Mouse (Mus musculus): Measurements from ENCODE around the gene Slc16a8.

Slc16a8 gene

DNA sequence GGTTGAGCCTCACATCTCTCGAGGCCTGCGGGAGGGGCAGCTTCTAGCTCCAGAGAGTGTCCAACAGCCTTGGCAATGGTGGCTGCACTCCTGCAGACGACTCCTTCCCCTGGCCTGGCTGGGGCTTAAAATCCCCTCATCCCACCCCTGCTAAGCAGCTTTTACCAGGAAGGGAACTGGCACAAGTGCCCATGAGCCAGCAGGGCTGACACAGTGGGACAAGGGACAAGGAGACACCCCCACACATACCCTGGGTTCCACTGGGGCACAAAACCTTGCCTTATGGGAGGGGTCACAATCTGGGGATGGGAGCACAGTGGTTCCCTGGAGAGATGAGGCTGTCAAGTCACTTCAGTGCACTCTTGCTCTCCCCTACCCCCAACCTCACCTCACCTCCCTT lies at the start of gene Slc16a8:
Slc16a8 (minus strand) TSS at position 101 of the 400 bp plus-strand sequence.
- DNase-seq (ENCODE audit: low spot score): no peak

DNA sequence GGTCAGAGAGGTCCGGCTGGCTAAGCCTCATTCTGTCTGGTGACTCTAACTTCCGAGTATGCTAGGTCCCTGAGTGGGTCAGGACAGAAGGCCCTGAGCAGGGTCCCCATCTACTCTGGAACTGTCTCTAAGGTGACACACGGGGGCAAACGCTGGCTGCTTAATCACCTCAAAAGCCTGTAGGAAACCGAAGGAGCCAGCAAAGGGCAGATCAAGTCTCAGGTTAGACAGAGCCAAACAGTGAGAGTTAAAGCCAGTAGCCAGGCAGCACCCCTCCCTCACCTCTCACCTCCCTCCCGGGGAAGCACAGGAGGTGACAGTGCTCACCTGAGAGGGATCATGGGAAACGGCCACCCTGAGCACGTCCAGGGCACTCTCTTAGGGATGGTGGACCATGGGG lies 49.2 kb upstream of the Slc16a8 start:
- no peak for DNase-seq (ENCODE audit: low spot score)

DNA sequence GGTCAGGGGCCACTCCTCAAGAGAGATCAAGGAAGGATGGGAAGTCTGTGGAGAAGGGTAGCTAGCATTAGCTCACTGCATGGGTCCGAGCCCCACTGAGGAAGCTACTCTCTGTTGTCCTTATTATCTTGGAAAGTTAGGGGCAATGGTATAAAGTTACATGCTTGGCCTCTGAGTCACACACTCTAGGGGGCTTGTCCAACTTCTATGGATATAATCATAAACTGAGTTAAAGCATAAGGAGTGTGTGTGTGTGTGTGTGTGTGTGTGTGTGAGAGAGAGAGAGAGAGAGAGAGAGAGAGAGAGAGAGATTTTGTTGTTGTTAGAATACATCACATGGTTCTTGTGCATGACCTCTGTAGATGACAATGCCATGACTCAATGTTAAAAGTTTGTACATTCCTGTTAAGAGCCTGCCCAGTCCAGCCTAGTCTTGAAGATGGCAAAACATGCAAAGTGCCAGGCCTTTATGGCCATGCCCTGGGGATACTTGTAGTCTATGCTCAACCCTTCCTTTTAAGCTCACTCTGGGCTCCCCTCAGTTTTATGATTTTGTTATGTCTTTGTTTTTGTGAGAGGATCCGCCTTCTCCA lies 45.1 kb upstream of the Slc16a8 start:
- DNase-seq (ENCODE audit: low spot score): no peak

DNA sequence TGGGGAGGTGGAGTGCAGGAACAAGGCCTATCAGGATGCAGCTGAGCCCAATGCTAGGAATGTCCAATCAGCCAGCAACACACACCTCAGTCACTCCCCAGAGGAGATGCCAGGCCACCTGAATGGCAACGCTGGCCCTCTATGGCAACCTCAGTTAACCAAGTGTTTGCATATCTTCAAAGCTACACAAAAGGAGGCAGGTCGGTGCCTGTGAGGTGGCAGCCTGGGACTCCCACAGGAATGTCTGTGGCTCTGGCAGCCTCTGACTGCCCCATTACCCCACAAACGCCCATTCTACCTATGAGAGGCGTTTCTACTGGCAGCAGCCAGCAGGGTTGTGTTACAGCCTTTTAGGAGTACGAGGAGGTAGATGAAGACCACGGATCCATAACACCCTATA lies 44.0 kb upstream of the Slc16a8 start:
- no peak for DNase-seq (ENCODE audit: low spot score)

DNA sequence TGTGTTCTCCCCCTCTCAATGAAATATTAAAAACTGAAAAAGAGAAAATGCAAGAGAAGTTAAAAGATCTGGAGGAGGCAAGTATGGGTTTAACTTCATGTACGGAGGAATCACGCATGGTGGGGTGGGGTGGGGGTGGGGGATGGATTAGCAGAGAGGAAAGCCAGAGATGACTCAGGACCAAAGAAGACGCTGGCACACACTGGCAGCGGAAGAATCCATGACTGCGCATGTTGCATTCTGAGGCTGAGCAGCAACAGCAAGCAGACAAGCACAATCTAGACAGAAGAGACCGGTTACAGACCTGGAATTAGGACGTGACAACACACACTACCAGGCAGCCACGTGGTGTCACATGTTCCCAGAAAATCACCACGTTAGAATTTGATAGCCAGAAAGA lies 38.2 kb upstream of the Slc16a8 start:
- DNase-seq (ENCODE audit: low spot score): no peak

DNA sequence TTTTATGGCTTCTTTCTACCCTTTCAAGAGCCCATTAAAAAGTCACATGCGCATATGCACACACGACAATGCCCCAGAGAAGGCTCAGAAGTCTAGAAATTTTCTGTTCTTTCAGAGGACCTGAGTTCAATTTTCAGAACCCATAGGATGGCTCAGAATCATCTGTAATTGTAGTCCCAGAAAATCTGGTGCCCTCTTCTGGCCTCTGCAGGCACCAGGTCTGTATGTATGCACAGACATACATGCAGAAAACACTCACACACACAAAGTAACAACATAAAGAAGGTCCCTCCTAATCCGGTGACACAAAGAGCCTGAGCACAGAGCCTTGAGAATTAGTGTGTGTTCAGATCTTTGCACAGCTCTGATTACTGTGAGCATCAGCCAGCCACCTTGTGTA lies 35.8 kb upstream of the Slc16a8 start:
- no peak for DNase-seq (ENCODE audit: low spot score)

DNA sequence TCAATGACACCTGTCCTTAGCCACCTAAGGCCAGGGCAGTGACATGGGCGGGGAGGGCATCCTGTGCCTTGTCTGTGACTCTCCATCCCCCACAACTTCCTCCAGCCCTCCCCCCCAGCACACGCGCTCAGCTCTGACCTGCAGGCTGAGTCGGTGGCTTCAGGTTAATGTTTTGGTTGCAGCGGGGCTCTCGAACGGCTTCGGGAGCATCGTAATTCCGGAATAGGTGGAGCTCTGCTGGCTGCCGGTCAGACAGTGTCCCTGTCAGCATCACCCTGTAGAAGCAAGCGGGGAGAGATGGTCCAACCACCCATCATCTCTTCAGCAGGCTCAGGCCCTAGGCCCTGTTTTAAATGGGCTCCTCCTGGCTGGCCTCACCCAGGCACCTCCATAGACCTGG lies 34.9 kb upstream of the Slc16a8 start:
- DNase-seq (ENCODE audit: low spot score): no peak

DNA sequence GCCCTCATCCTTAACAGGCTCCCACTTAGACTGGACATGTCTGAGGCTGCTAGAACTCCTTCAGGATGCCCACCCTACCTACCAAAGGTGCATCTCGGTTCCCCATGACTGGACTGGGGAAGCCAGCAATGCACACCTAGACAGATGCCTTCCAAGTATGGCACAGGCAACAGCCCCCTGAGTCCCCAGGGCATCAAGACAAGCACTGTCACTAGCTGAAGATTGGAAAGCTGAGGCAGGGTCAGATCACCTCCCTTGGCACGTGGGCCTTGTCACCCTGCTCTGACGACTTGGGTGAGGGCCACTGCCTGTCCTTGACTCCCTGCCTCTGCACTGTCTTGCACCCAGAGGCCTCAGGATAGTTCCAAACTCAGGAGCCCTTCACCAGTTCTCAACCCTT lies 33.8 kb upstream of the Slc16a8 start:
- DNase-seq (ENCODE audit: low spot score): no peak

DNA sequence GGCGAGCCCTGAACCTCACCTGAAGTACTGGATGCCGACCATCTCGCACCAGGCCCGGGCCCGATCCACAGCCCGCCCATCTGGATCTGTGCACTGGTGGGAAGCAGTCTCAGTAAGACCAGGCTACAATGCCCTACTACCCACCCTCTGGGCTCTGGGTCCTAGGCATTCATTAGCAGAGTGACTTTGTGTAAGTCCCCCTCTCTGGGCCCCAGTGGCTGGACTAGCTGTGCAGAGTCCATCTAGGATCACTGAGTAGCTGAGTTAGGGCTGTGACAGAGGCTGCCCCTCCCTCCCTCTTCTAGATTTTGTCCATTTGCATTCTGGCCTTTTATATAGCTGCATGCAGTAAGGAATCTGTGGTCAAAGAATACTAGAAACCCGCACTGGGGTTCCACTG lies 32.5 kb upstream of the Slc16a8 start:
- no peak for DNase-seq (ENCODE audit: low spot score)

DNA sequence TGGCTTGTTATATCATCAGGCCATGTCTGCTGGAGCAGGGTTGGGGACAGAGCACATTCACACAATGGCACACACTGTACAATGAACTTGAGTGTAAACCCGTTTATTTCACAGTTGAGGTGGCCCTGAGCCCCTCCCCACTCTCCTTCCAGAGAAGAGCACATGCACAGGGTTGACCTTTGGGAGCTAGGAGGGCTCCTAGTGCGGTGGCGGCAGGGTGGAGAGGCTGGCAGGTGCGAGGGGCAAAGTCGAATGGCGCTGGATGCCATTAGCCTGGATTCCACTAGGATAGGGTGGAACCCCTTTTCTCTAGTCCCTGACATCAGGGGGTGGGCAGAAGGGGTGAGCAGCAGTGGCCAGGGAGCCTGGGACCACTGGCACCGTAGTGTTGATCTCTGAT lies 31.6 kb upstream of the Slc16a8 start:
- no peak for DNase-seq (ENCODE audit: low spot score)

DNA sequence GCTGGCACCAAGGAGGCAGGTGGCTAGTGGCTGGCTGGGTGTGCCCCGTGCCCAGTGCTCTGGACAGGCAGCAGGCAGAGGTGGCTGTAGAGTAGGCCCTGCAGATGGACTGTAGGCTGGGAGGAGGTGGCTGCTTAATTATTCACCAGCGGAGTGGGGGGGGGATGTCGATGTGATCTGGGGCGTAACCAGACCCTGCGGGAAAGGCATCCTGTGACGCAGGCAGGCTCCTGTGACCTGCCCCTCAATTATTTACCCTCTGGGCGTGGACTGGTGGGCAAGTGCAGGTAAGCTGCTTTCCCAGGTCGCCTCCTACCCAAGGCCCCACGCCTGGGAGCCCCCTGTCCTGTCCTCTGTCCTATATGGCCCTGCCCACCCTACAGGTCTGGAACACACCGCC lies 30.8 kb upstream of the Slc16a8 start, which contains the start of gene Baiap2l2:
Baiap2l2 (minus strand) TSS at position 139 of the 400 bp plus-strand sequence.
- DNase-seq (ENCODE audit: low spot score): no peak

DNA sequence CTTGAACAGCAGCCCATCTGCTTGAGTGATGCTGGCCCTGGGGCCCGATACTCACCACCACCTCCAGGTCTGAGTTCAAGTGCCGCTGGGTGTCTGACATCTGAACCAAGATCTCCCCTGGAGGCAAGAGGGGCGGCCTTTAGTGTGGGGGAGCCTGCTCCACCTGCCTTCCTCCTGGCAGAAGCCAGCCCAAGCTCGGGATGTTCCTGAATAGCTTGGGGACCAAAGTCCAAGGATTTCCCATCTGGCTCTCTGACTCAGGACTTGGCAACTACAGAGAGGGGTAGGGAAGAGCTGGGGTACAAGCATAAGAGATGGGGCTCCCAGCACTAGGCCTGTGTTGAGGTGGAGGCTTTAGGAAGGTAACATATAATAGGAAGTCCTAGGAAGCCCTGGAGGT lies 28.8 kb upstream of the Slc16a8 start:
- no peak for DNase-seq (ENCODE audit: low spot score)

DNA sequence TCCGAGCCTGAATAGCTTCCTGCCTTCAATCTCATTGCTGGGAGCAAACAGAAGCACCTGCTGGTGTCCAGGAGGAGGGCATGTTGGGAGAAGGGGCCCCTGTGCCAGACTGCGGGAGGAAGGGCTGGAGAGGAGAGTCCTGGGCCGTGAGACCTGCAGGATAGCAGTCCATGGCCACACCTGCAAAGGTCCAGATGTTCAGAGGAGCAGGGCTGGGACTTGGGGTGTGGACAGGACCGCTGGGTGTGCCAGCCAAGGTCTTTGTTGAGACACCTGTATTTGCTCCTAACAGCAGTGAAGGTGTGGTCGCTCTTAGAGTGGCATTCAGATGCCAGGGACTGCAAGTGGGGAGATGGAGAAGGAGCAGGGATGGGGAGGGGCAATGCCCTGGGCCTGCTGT lies 27.9 kb upstream of the Slc16a8 start:
- DNase-seq (ENCODE audit: low spot score): no peak

DNA sequence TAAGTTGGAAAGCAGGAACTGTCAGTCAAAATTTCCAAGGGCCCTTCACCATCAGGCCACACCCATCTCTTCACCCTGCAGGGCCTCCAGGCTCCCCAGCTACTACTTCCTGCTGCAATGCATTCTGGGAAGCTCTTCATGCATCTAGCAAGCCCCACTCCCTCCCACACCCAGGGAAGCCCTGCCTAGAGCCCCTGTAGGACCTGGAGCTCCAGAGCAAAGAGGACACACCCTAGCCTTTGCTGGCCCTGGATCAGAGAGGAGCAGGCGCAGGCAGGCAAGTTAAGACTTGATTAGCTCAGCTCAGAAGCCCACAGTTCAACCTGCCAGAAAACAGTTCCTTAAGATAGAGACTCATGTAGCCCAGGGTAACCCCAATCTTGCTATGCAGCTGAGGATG lies 26.8 kb upstream of the Slc16a8 start:
- DNase-seq (ENCODE audit: low spot score): no peak

DNA sequence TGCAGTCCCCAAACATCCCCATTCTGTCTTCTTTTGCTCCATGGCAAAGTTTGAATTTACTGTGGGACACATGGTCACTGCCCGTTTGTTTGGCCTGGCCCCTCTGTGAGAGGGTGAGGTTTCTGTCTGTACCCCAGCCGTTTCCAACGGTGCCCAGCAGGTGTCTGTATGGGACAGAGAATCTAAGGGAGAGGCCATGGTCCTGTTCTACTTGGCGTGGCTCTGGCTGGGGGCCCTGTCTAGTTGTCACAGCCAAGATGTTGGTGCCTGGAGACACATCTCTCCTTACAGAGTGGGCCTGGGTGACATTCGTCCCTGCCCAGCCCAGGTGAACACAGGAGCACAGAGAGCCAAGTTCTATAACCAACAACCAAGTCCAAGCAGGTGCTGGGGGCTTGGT lies 26.3 kb upstream of the Slc16a8 start:
- DNase-seq (ENCODE audit: low spot score): no peak

DNA sequence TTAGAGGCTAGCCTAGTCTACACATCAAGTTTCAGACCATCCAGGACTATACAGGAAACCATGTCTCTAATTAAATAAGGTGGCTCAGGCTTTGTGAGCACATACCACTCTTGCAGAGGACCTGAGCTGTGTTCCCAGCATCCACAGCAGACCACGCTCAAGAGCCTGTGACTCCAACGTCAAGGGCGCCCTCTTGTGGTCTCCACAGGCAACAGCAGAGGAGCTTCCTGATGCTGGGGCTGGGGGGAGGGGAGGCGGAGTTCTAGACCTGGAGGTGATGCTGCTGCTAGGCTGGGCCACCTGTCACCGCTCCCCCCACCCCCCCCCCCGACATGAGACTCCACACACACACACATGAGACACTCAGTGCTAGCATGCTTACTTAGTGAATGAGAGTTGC lies 25.6 kb upstream of the Slc16a8 start:
- DNase-seq (ENCODE audit: low spot score): no peak

DNA sequence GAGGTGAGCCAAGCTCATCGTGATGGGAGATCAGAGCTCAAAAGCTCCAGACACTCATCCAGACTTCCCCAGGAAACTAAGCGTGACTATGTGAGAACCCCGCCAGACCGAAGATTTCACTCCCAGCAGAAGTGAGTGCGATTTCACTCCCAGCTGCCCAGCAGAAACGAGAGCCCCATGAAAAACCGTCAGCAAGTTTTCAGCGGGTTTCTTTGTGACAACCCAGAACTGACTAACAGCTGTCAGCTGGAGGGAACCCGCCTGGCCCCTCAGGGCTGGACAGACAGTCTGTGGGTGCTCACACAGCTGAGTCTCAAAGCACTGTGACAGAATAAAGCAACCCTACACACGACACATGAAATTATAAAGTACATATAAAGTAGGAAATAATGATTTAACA lies 23.2 kb upstream of the Slc16a8 start:
- DNase-seq (ENCODE audit: low spot score): no peak

DNA sequence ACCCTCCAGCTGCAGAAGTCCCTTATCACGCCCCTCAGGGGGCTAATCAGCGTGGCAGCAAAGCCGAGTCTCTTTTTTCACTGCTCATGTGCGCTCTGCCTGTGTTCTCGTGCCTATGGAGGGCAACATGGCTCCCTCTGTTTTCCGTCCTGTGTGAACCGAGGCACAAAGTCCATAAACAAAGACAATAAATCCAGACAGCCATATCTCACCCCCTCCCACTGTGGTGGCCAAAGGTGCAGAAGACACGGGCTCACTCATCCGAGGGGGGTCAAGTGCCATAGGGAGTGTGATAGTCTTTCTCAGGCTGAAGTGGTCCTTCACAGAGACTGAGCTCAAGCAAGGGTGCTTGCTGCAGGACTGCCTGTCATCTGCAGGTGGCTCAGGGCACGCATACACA lies 18.5 kb upstream of the Slc16a8 start:
- no peak for DNase-seq (ENCODE audit: low spot score)

DNA sequence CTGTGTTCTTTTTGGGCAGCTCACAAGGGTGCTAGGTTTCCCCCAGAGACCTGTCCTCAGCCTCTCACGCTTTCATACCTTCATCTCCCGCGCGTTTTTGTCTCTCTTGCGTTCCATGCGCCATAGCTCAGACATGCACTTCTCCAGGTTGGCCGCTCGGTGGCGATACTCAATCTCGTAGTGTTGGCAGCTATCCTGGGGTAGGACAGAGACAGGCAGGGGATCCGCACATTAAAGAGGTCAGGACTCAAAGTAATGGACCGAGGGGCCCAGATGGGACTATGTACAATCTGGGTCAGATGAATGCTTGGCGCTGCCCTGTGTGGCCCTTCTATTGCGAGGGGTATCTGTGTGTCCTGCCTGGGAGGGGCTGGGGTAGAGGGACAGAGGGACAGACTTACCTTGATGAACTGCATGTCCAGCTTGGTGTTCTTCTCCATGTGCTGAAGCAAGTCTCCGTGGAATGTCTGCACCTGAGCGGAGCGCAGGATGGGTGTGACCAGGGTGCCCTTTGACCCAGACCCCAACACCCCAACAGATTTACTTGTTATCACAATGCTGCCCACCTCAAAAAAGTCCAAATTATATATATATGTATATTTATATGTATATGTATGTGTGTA lies 16.7 kb upstream of the Slc16a8 start:
- DNase-seq (ENCODE audit: low spot score): no peak

DNA sequence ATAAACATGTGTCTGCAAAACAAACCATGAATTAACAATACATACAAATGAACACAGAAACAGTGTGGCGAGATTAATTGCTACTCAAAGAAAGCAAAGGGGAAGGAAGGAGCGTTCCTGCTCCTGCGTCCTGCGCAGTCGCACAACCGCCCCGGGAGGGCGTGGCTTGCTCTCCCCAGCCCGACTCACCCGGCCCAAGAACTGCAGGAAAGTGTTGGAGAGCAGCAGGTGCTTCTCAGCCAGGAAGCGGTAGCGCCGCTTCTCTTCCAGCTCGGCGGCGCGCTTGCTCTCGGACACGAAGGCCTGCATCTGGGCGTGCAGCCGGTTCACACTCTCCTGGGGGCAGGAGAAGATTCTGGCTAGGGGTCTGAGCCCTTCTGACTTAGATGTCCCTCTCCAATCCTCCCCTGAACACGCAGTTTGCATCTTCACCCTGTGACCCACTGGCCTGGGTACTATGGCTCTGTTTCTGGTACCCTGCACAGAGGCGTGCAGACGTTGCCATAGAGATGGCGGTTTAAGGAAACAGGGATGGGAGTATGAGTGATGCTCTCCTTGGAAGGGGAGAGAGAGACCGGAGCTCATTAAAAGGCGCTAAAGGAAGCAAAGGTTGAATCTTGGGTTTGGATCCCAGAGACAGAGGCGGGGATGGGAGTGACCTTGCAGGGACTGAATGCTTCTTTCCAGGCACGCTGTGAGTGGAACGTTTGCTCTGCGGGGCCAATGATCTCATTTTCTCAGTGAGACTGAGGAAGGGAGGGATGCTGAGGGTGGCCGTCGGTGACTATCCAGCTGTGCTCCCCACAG lies 16.0 kb upstream of the Slc16a8 start:
- no peak for DNase-seq (ENCODE audit: low spot score)

DNA sequence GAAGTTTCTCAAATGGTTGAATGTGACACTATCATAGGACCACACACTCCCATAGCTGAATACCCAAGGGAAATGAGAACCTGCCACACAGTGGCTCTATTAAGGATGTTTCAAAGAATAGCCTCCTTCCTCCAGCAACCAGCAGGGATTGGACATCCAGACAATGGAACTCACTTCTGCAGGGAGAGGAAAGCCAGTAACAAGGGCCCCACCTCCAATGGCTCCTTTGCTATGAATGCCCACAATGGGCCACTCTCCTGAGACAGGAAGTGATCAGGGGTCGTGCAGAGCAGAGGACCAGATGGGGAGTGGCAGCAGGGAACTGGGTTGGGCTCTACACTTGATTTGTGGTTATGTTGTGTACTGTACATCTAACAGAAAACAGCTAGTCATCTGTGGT lies 14.0 kb upstream of the Slc16a8 start:
- DNase-seq (ENCODE audit: low spot score): no peak

DNA sequence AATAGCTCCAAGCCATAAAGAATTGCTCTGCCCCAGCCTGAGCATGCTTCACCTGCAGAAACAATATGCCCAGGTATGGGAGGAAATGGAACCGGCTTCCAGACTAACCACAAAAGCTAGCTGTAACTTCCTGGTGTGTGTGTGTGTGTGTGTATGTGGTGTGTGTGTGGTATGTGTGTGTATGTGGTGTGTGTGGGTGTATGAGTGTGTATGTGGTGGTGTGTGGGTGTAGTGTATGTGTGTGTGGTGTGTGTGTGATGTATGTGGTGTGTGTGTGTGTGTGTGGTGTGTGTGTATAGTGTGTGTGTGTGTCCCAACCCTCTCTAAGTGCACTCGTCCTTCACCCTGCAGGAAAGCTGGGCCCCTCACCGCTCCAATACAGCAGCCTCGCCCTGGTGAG lies 10.8 kb upstream of the Slc16a8 start:
- DNase-seq (ENCODE audit: low spot score): no peak

DNA sequence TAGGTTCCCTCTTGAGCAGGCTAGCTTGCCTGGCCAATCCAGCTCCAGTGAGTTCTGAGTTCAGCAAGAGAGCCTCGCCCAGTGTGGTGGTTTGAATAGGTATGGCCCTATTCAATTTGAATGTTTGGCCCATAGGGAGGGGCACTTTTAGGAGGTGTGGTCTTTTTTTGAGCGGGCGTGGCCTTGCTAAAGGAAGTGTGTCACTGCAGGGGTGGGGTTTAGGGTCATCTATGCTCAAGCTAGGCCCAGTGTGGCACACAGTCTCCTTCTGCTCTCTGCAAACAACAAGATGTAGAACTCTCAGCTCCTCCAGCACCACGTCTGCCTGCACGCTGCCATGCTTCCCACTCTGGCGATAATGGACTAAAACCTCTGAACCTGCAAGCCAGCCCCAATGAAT lies 9.2 kb upstream of the Slc16a8 start:
- DNase-seq (ENCODE audit: low spot score): no peak
